Mouse (Mus musculus) hindbrain, embryonic 10.5 days (tissue): ENCODE measurements around the gene Gm3149. TPM values are rescaled to one million over a fixed set of nuclear protein-coding genes. Genes with fewer than 3 reads are reported as not detected.
"Not testable (repeated sequence)": the region's sequence is repeated elsewhere in the genome, so short reads cannot be mapped to it uniquely, and the experiment has no call there.

ENCODE experiments used
- DNase-seq: peaks from one replicate; pipeline ENCODE4 v3.0.0-alpha.2; 2017; ENCODE audit warnings: low spot score
- H3K27ac ChIP-seq: fragments of 300-500 bp; sonication (generic); 2 replicates; pipeline ENCODE4 v1.5.1; 2016; ENCODE audit warnings: mild to moderate bottlenecking, moderate library complexity
- H3K27me3 ChIP-seq: fragments of 300-500 bp; sonication (generic); 2 replicates; pipeline ENCODE4 v1.6.1; 2016; ENCODE audit warnings: mild to moderate bottlenecking; ENCODE audit not compliant: poor library complexity, insufficient read depth, severe bottlenecking
- H3K36me3 ChIP-seq: fragments of 300-500 bp; sonication (generic); 2 replicates; pipeline ENCODE4 v1.6.1; 2016; ENCODE audit warnings: mild to moderate bottlenecking, moderate library complexity
- H3K4me1 ChIP-seq: fragments of 300-500 bp; sonication (generic); replicated peaks from 2 replicates; pipeline ENCODE4 v1.6.1; 2016; ENCODE audit warnings: mild to moderate bottlenecking
- H3K4me3 ChIP-seq: fragments of 300-500 bp; sonication (generic); 2 replicates; pipeline ENCODE4 v1.5.1; 2016; ENCODE audit warnings: mild to moderate bottlenecking, moderate library complexity
- H3K9me3 ChIP-seq: fragments of 300-500 bp; sonication (generic); 2 replicates; pipeline ENCODE4 v1.6.1; 2016; ENCODE audit warnings: mild to moderate bottlenecking, moderate library complexity
- WGBS: fragments of 180-500 bp; shearing (Covaris S2); methylation state at CpG from one replicate; pipeline ENCODE4 v1.1.7; 2016; 5-methylcytosine and 5-hydroxymethylcytosine counted together
- polyA plus RNA-seq: library from polyadenylated mRNA; unstranded; fragments of >200 nt; fragmentation: Nextera tagmentation; extraction: Ambion mirVana; gene quantifications from 2 replicates; pipeline ENCODE4 v1.2.1, GENCODE M21; 2016

The Gm3149 gene
- not detected in 2 replicates for polyA plus RNA-seq

GRCm38 (mm10) chr14:4316983-4317382 is at the start of gene Gm3149:
Gm3149 (plus strand) TSS chr14:4317283.
- H3K4me1 ChIP-seq, H3K27me3 ChIP-seq, DNase-seq, H3K36me3 ChIP-seq, H3K27ac ChIP-seq, H3K9me3 ChIP-seq, H3K4me3 ChIP-seq: not testable (repeated sequence)
- no CpG with 5 or more reads among the region's 1 CpGs for WGBS

DNA sequence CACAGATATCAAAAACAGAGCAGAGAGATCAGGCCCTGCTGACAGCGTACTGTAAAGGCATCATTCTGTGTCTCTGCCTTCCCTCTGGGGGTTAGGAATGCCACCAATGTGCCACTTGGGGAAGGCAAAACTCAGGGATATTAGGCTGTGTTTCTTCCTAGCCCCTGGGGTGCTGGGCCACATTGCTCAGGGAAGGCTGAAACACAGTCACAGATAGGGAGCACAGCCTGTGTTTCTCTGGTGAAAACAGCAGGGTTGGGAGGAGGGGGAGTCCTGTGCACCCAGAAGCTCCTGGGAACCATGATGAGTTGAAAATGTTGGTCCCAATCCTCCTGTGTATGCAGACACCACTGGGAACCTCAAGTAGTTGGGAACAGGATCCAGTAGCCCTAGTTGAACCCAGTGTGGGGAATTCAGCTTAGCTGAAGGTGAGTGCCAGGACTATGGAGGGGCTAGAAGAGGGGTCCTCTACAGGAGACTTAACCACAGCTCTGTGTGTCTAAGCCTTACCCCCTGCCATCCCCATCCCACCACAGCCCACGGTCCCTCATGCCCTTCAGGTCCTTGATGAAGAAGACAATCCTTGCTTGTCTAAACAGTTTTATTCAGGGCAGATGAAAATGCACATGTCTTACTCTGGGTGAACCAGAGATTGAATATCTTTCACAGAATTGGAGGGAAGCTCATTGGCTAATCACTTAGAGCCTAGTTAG is 47.7 kb upstream of the Gm3149 start:
- not testable (repeated sequence) for H3K4me3 ChIP-seq, H3K36me3 ChIP-seq, H3K27me3 ChIP-seq, DNase-seq, H3K27ac ChIP-seq, H3K9me3 ChIP-seq, H3K4me1 ChIP-seq
- WGBS, result 89% methylated on average over 2 of the region's 2 CpGs

GRCm38 (mm10) chr14:4279828-4280227 is 37.3 kb upstream of the Gm3149 start:
- not testable (repeated sequence) for H3K4me1 ChIP-seq, H3K27ac ChIP-seq, H3K27me3 ChIP-seq, H3K36me3 ChIP-seq, H3K4me3 ChIP-seq, H3K9me3 ChIP-seq, DNase-seq
- 89% methylated on average over 3 of the region's 3 CpGs for WGBS

DNA sequence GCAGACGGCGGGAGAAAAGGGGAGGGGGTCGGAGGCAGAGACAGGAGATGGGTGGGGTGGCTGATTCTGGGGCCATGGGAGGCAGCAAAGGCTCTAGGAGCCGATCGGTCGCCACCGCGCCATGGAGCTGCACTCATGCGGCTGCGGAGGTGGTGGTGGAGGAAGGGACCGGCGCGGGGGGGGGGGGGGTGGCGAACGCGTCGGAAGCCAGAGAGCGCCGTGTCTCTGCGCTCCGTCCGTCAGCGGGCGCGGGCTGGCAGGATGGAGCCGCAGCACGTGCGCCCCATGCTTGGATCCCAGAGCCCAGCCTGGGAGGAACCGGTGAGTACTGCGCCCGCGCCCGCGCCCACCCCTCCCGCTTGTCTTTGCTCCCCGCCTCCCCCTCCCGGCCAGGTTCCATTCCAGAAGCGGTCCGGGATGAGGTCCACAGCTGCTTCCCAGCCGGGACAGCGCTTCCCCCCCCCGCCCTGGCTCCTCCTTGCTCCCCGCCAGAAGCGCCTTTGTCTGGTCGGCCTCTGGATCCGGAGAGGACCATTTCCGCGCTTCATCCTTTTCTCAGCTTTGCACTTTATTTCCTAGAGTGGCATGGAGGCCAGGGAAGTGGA is 17.5 kb downstream of the Gm3149 start, which contains the start of gene 2610042L04Rik:
2610042L04Rik (plus strand) TSS at position 288 of the 605 bp plus-strand sequence.
- H3K4me1 ChIP-seq, H3K9me3 ChIP-seq, H3K36me3 ChIP-seq, H3K27me3 ChIP-seq: not testable (repeated sequence)
- peak within 1 kb of the TSS; percentile 56 for H3K4me3 ChIP-seq
- WGBS, result 2% methylated on average over 24 of the region's 48 CpGs
- DNase-seq, result peak; percentile 37
- peak within 1 kb of the TSS; percentile 70 for H3K27ac ChIP-seq

DNA sequence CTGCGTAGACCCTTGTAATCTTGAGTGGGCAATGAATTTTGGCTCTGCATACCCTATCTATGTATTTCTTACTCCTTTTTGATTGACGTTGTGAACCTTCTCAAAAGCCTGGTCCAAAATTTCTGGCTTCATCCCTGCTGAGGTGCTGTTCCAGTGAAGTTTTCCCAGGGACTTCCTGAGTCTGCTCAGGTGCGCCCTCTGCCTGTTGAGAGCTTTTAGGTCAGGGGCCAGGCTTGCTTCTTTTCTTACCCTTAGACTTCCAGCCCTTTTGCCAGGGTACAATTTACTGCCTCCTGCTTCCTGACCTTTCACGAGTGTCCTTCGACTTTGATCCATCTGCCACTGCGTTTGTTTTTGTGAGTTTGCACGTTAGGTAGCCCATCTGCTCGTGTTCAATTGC is 18.4 kb downstream of the Gm3149 start:
- not testable (repeated sequence) for H3K4me3 ChIP-seq, DNase-seq, H3K36me3 ChIP-seq, H3K4me1 ChIP-seq, H3K27me3 ChIP-seq, H3K9me3 ChIP-seq, H3K27ac ChIP-seq
- WGBS, result 11% methylated on average over 8 of the region's 8 CpGs

- H3K36me3 ChIP-seq, H3K27me3 ChIP-seq: not testable (repeated sequence)
- WGBS, result 89% methylated on average over 3 of the region's 3 CpGs
Measured at GRCm38 (mm10) chr14:4368991-4369390, 51.9 kb downstream of the Gm3149 start.

DNA sequence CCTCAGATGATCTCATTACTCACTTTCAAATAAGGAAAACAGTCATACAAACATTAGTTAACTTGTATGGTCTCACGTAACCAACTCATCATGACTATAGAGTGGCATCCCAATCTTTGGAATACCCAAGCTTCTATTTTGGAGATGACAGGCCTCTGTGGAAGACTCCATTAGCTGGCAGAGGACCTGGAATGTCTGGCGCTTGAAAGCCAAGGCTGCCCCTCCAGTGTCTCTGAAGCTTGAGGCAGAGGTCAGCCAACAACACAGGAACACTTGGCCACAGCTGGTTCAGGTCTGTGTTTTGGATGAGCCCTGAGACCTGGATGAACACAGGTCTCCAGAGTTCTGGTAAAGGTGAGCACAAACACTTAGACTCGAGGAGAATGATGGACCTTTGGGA is 52.6 kb downstream of the Gm3149 start:
- not testable (repeated sequence) for H3K4me1 ChIP-seq, H3K27ac ChIP-seq, DNase-seq, H3K27me3 ChIP-seq, H3K4me3 ChIP-seq, H3K9me3 ChIP-seq, H3K36me3 ChIP-seq
- 83% methylated on average over 3 of the region's 3 CpGs for WGBS

More at GRCm38 (mm10) chr14:4368991-4369390, 51.9 kb downstream of the Gm3149 start:
- not testable (repeated sequence) for H3K27ac ChIP-seq, DNase-seq, H3K4me1 ChIP-seq, H3K4me3 ChIP-seq, H3K9me3 ChIP-seq

Other genes with a start within 250 kb of the Gm3149 start
- gene Gm3115, start 233.2 kb upstream of the Gm3149 start, polyA plus RNA-seq, result not detected in 2 replicates
- not detected in 2 replicates for gene Gm8108, start 206.8 kb upstream of the Gm3149 start, polyA plus RNA-seq
- gene Gm3127, start 152.3 kb upstream of the Gm3149 start, polyA plus RNA-seq, result not detected in 2 replicates
- gene Gm2974, start 134.7 kb upstream of the Gm3149 start, polyA plus RNA-seq, result 0.68 and 0.98 TPM in 2 replicates
- gene Gm3138, start 67.7 kb upstream of the Gm3149 start, polyA plus RNA-seq, result not detected in 2 replicates
- gene 2610042L04Rik, start 17.5 kb downstream of the Gm3149 start, polyA plus RNA-seq, result 0.40 and 0.58 TPM in 2 replicates
- not detected in 2 replicates for gene Gm3159, start 80.2 kb downstream of the Gm3149 start, polyA plus RNA-seq
- 0.68 and 0.86 TPM in 2 replicates for gene Gm3164, start 98.2 kb downstream of the Gm3149 start, polyA plus RNA-seq
- not detected in 2 replicates for gene Gm3173, start 113.7 kb downstream of the Gm3149 start, polyA plus RNA-seq
- gene Gm3182, start 164.5 kb downstream of the Gm3149 start, polyA plus RNA-seq, result not detected in 2 replicates
- not detected in 2 replicates for gene Gm3047, start 238.1 kb downstream of the Gm3149 start, polyA plus RNA-seq